Mouse (Mus musculus) neural tube, embryonic 15.5 days (tissue): ENCODE measurements at regions not wholly inside any gene's neighbourhood (a gene's known extent, or its start where the extent isn't known, plus 50 kb on each side); places are given as distances from the start of the nearest gene placed in this dataset.

ENCODE experiments used
- ATAC-seq: fragments of 200-750 bp; cut with Nextera tagmentation; 2 replicates; pipeline ENCODE4 v1.8.0; 2017; ENCODE audit warnings: mild to moderate bottlenecking, moderate TSS enrichment, moderate library complexity; ENCODE audit not compliant: low FRiP score
- H3K27ac ChIP-seq: fragments of 300-500 bp; sonication (generic); replicated peaks from 2 replicates; pipeline ENCODE4 v1.5.1; 2015; ENCODE audit warnings: mild to moderate bottlenecking, inconsistent platforms
- H3K27me3 ChIP-seq: fragments of 300-500 bp; sonication (generic); replicated peaks from 2 replicates; pipeline ENCODE4 v1.6.1; 2015; ENCODE audit warnings: inconsistent platforms
- H3K36me3 ChIP-seq: fragments of 300-500 bp; sonication (generic); 2 replicates; pipeline ENCODE4 v1.6.1; 2015; ENCODE audit warnings: inconsistent platforms
- H3K4me1 ChIP-seq: fragments of 300-500 bp; sonication (generic); 2 replicates; pipeline ENCODE4 v1.6.1; 2015; ENCODE audit warnings: inconsistent platforms
- H3K4me2 ChIP-seq: fragments of 300-500 bp; sonication (generic); 2 replicates; pipeline ENCODE4 v1.6.1; 2015; ENCODE audit warnings: inconsistent platforms, mild to moderate bottlenecking, moderate library complexity
- H3K4me3 ChIP-seq: fragments of 300-500 bp; sonication (generic); replicated peaks from 2 replicates; pipeline ENCODE4 v1.5.1; 2015; ENCODE audit warnings: mild to moderate bottlenecking, inconsistent platforms
- H3K9ac ChIP-seq: fragments of 300-500 bp; sonication (generic); replicated peaks from 2 replicates; pipeline ENCODE4 v1.6.1; 2015; ENCODE audit warnings: mild to moderate bottlenecking, inconsistent platforms
- H3K9me3 ChIP-seq: fragments of 300-500 bp; sonication (generic); replicated peaks from 2 replicates; pipeline ENCODE4 v1.6.1; 2016; ENCODE audit warnings: inconsistent platforms
- WGBS: fragments of 180-500 bp; shearing (Covaris S2); methylation state at CpG from one replicate; pipeline ENCODE4 v1.1.7; 2015; ENCODE audit warnings: mixed read lengths; 5-methylcytosine and 5-hydroxymethylcytosine counted together

DNA sequence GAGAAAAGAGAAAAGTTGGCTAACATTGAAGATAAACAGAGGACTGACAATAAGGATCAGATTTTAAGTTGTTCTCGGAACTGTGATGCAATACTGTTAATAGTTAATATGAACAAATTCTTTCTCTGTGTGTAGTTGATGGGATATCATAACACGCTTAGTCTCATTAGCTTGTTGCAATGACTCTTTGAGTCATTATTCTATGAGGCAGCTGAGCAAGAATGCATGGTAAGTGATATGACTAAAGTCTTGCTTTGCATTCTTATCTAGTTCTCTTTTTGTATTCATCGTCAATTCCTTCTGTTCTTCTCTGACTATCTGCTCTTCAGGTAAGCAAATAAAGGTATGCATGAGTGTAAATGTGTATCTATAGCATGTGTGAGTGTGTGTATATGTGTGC is 159.3 kb downstream of the Trim52 start:
- no peaks in the 10 kb centered on the region for H3K36me3 ChIP-seq
- H3K9ac ChIP-seq = no peak overlapping the region
- H3K27me3 ChIP-seq = no peaks in the 10 kb centered on the region
- H3K4me1 ChIP-seq = no peaks in the 10 kb centered on the region
- H3K4me2 ChIP-seq = no peak overlapping the region
- no peak for ATAC-seq
- H3K4me3 ChIP-seq = no peak overlapping the region
- H3K27ac ChIP-seq = no peak overlapping the region
- no peaks in the 10 kb centered on the region for H3K9me3 ChIP-seq
- WGBS = 95% methylated on average over 3 of the region's 3 CpGs

DNA sequence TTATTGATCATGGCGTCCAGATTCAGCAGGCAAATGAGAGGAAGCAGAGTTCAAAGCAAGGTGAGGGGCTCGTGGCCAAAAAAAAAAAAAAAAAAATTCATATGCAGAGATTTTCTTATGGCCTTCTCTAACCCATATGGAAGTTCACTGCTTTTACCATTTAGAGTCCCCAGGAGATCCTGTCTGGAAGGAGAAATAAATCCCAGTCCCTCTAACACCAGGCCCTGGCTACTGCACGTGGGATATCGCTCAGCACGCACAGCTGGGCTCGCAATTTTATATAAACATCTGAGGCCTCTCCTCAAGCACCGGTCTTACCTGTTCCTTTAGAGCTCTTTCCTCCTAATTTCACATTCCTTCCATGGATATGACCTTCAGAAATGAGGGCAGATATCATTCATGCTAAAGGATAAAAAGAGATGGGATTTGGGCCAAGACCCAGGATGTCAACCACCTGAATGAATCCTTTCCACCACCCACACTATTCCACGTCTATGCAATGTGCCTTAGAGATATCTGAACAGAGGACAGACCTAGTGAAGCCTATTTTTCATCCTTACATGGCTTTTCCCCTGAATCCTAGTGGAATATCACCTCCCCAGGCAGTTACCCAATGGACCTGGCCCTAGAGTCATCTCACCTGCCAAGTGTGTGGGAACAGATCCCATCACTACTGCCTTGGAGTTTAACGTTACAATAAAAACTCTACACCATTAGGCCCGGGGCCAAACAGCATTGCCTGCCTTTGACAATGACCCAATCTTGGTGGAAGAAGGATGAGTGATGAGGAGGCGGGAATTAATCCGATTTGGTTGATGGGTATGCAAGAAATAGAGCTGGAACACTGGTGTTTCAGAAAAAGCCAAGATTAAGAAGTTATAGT is 161.9 kb downstream of the Trim52 start:
- no peak overlapping the region for H3K27ac ChIP-seq
- no peaks in the 10 kb centered on the region for H3K36me3 ChIP-seq
- H3K4me2 ChIP-seq = no peak overlapping the region
- H3K9ac ChIP-seq = no peak overlapping the region
- H3K4me3 ChIP-seq = no peak overlapping the region
- WGBS = 71% methylated on average over 12 of the region's 12 CpGs
- H3K9me3 ChIP-seq = no peaks in the 10 kb centered on the region
- no peaks in the 10 kb centered on the region for H3K4me1 ChIP-seq
- H3K27me3 ChIP-seq = no peaks in the 10 kb centered on the region
- no peak for ATAC-seq

GRCm38 (mm10) chr14:106269680-106270079 is 163.7 kb downstream of the Trim52 start:
- no peak for ATAC-seq
- no peak overlapping the region for H3K4me2 ChIP-seq
- H3K27me3 ChIP-seq = no peaks in the 10 kb centered on the region
- no peak overlapping the region for H3K4me3 ChIP-seq
- H3K27ac ChIP-seq = no peak overlapping the region
- WGBS = 78% methylated on average over 6 of the region's 6 CpGs
- no peak overlapping the region for H3K9ac ChIP-seq
- no peaks in the 10 kb centered on the region for H3K9me3 ChIP-seq
- no peaks in the 10 kb centered on the region for H3K4me1 ChIP-seq
- no peaks in the 10 kb centered on the region for H3K36me3 ChIP-seq

DNA sequence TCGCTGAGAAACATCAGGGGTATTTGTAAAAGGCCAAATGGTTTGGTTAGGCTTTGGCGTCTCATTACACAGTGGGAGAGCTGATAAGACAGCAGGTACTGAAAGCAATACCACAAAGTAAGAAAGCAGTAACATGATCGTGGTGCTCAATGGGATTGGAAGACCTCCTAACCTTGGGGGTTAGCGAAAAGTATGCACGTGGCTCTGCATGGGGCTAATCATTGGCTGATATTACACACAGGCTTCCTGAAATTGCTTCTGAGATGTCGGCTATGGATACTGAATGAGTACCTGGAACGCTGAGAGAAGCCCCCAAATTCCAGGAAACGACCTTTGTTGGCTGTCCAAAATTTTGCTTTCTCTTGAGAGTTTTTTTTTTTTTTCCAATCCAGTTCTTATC is 207.6 kb downstream of the Trim52 start:
- H3K27ac ChIP-seq = no peak overlapping the region
- no peak overlapping the region for H3K9ac ChIP-seq
- no peak overlapping the region for H3K4me3 ChIP-seq
- H3K4me2 ChIP-seq = no peak overlapping the region
- H3K4me1 ChIP-seq = no peaks in the 10 kb centered on the region
- no peak for ATAC-seq
- H3K9me3 ChIP-seq = no peaks in the 10 kb centered on the region
- H3K36me3 ChIP-seq = no peaks in the 10 kb centered on the region
- WGBS = 70% methylated on average over 8 of the region's 8 CpGs
- H3K27me3 ChIP-seq = no peaks in the 10 kb centered on the region

DNA sequence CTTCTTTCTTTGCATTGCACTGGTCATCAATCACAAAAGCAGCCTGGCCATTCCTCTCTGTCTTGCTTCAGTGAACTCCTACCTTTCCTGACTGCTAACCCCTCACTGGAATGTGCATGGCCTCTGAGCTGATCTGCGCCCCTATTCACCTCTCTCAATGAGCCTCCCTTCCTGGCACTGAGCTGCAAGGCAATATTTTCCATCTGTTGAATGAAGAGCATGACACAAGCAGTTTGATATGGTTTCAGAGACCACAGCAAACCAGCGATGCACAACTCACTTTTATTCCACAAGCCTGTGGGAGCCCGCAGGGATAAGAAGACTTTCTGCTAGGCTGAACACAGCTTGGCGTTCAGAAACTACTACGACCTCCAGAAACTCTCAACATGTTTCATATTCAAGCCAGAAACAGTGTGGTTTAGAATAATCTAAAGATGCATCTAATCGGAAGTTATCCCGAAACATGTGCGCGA is 208.1 kb downstream of the Trim52 start:
- no peak overlapping the region for H3K9ac ChIP-seq
- H3K9me3 ChIP-seq = no peaks in the 10 kb centered on the region
- no peak overlapping the region for H3K27ac ChIP-seq
- H3K36me3 ChIP-seq = no peaks in the 10 kb centered on the region
- no peak overlapping the region for H3K4me3 ChIP-seq
- no peaks in the 10 kb centered on the region for H3K27me3 ChIP-seq
- 60% methylated on average over 9 of the region's 9 CpGs for WGBS
- ATAC-seq = no peak
- no peaks in the 10 kb centered on the region for H3K4me1 ChIP-seq
- H3K4me2 ChIP-seq = no peak overlapping the region

GRCm38 (mm10) chr14:106318767-106319166 is 212.8 kb downstream of the Trim52 start:
- Histone ChIP-seq H3K4me1 (no peaks in the 10 kb centered on the region), H3K4me2 (no peak overlapping the region), H3K27me3 (no peaks in the 10 kb centered on the region), H3K4me3 (no peak overlapping the region), H3K9ac (no peak overlapping the region), H3K36me3 (no peaks in the 10 kb centered on the region), H3K9me3 (no peaks in the 10 kb centered on the region), H3K27ac (no peak overlapping the region)
- no peak for ATAC-seq
- 79% methylated on average over 5 of the region's 5 CpGs for WGBS

- no peaks in the 10 kb centered on the region for H3K4me1 ChIP-seq
- WGBS = 64% methylated on average over 8 of the region's 8 CpGs
- H3K4me3 ChIP-seq = no peak overlapping the region
These were observed 221.8 kb downstream of the Trim52 start for GRCm38 (mm10) chr14:106327653-106328283.

DNA sequence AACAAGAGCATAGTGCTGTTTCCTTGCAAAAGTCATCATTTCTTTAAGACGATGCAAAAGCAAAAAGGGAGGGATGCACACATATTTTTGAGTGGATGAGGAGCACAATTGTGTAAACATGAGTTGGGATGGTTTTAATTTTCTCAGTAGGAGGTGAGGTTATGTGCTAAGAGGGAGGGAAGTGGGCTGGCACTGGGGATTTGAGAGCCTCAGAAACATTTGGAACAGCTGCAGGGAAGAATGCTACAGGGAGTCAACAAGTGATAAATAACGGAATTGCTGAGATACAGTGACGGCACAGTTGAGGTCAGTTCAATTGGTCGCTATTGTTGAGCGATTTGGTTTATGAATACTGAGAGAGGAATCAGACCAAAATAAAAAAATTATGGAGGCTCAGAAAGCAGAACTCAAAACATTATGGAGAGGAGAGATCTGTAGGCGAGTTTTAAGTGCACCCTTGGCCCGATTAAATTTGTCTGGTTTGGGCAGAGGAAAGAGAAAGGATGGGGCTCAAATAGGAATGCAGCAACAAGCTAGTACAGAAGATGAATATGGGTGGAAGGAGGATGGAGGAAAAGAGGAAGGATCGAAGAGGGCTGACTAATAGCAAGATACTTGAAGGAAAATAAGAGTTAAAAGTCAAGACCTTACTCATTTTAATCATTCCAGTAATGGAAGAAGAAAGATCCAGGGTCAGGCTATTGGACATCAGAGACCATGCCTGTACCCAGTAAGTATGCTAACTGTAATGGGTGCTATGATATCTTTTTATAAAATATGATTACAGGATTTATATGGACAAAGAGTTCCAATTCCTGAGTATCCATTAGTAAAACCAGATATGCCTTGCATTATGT is 259.0 kb downstream of the Trim52 start:
- no peak overlapping the region for H3K4me3 ChIP-seq
- no peak overlapping the region for H3K4me2 ChIP-seq
- H3K27ac ChIP-seq = no peak overlapping the region
- no peaks in the 10 kb centered on the region for H3K36me3 ChIP-seq
- H3K9ac ChIP-seq = no peak overlapping the region
- H3K4me1 ChIP-seq = no peaks in the 10 kb centered on the region
- no peaks in the 10 kb centered on the region for H3K27me3 ChIP-seq
- no peak for ATAC-seq
- no peaks in the 10 kb centered on the region for H3K9me3 ChIP-seq
- 64% methylated on average over 8 of the region's 8 CpGs for WGBS

More at GRCm38 (mm10) chr14:106327653-106328283, 221.8 kb downstream of the Trim52 start:
- Histone ChIP-seq H3K27ac (no peak overlapping the region), H3K9me3 (no peaks in the 10 kb centered on the region), H3K9ac (no peak overlapping the region), H3K36me3 (no peaks in the 10 kb centered on the region), H3K27me3 (no peaks in the 10 kb centered on the region), H3K4me2 (no peak overlapping the region)
- no peak; the same call in 1 of the 2 replicates for ATAC-seq

- no peaks in the 10 kb centered on the region for H3K9me3 ChIP-seq
- no peaks in the 10 kb centered on the region for H3K27me3 ChIP-seq
- no peaks in the 10 kb centered on the region for H3K4me1 ChIP-seq
- H3K9ac ChIP-seq = no peak overlapping the region
- WGBS = 84% methylated on average over 3 of the region's 3 CpGs
- no peak overlapping the region for H3K4me3 ChIP-seq
- no peak for ATAC-seq
- no peaks in the 10 kb centered on the region for H3K36me3 ChIP-seq
- H3K4me2 ChIP-seq = no peak overlapping the region
- no peak overlapping the region for H3K27ac ChIP-seq
These were observed 259.7 kb downstream of the Trim52 start for GRCm38 (mm10) chr14:106365624-106366118.

DNA sequence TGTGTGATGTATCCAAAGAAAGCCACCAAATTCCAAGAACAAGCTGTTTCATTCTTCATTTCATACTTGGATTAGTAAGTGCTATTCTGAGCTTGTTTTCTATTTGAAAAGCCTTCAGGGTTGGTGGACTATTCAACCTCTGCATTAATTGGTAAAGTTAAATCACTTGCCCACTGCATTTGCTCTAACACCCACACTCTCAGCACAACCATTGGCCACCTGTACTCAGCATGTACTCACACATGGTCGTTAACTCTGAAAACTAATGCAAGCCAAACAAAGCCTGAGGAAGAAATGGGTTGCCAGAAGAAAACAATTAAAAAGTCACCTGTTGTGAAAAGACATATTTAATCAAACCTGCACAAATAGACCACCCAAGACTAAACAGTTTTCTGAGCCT is 267.5 kb downstream of the Trim52 start:
- Histone ChIP-seq H3K9ac (no peak overlapping the region), H3K36me3 (no peaks in the 10 kb centered on the region), H3K27ac (no peak overlapping the region), H3K4me2 (no peak overlapping the region), H3K4me3 (no peak overlapping the region), H3K9me3 (no peaks in the 10 kb centered on the region), H3K4me1 (no peaks in the 10 kb centered on the region), H3K27me3 (no peaks in the 10 kb centered on the region)
- ATAC-seq = no peak
- WGBS = 64% methylated on average over 1 of the region's 1 CpGs

GRCm38 (mm10) chr14:106379645-106380044 is 273.6 kb downstream of the Trim52 start:
- Histone ChIP-seq H3K27me3 (no peaks in the 10 kb centered on the region), H3K4me3 (no peak overlapping the region), H3K4me2 (no peak overlapping the region), H3K9ac (no peak overlapping the region), H3K9me3 (no peaks in the 10 kb centered on the region), H3K36me3 (no peaks in the 10 kb centered on the region), H3K4me1 (no peaks in the 10 kb centered on the region), H3K27ac (no peak overlapping the region)
- 85% methylated on average over 4 of the region's 4 CpGs for WGBS
- ATAC-seq = no peak
